Comparison of ENCODE assay signal across 8 mouse cellular contexts in genomic region chr19:57611291-57612178, GRCm38 (mm10). TPM values are rescaled to one million over a fixed set of nuclear protein-coding genes. Genes with fewer than 3 reads are reported as not detected.
A peak's percentile ranks its signal among the peaks of the same experiment; 100 is the strongest.
DNase-seq lines count a peak whose midpoint lies in the region; ATAC-seq and TF ChIP-seq lines count a peak whose summit lies in the region.

No protein-coding gene starts in this region.

- DNase-seq in CH12.LX (ENCODE audit: extremely low read depth) = peak; percentile 27
- DNase-seq in heart, postnatal 0 days (ENCODE audit: low spot score) = peak; percentile 41
- DNase-seq in kidney, postnatal 36 days = peak; percentile 67 to 81
- DNase-seq in lung, adult 2 months = peak; percentile 62
- DNase-seq in thymus, postnatal 0 days (ENCODE audit: low spot score) = peak; percentile 54

- H3K27ac ChIP-seq in CH12.LX (ENCODE audit: insufficient read depth, low read depth) = no peak overlapping the region
- H3K27ac ChIP-seq in bone marrow, adult 2 months (ENCODE audit: control insufficient read depth, insufficient read depth, low read depth, low read length, poor library complexity) = peak overlapping the region; percentile 99
- H3K27ac ChIP-seq in embryonic fibroblast, embryonic 13.5 days (ENCODE audit: insufficient read depth, low read length) = no peak overlapping the region
- H3K27ac ChIP-seq in heart, postnatal 0 days (ENCODE audit: low read depth) = peak overlapping the region; percentile 92
- peak overlapping the region; percentile 99 for H3K27ac ChIP-seq in neural tube, embryonic 15.5 days (replicated peaks)

- WGBS in bone marrow, adult 2 months = 2% methylated on average over 57 of the region's 57 CpGs
- WGBS in heart, postnatal 0 days = 2% methylated on average over 50 of the region's 57 CpGs
- 1% methylated on average over 57 of the region's 57 CpGs for WGBS in lung, adult 2 months
- whole genome bisulfite sequencing in neural tube, embryonic 15.5 days = 2% methylated on average over 57 of the region's 57 CpGs

- H3K27me3 ChIP-seq in CH12.LX (replicated peaks) = peaks cover 8% of the 10 kb centered on the region
- H3K27me3 ChIP-seq in heart, postnatal 0 days (ENCODE audit: control insufficient read depth, insufficient read depth, low read length) = no peaks in the 10 kb centered on the region
- H3K27me3 ChIP-seq in neural tube, embryonic 15.5 days (replicated peaks) = no peaks in the 10 kb centered on the region

- in situ Hi-C loops in CH12.LX (cut with MboI; ENCODE audit: low pct_ligation_motif_present, low pct_unique_long_range_greater_than_20kb, low sequenced_read_pairs) = loop anchor here (25.0 kb wide), 1 partner anchor 199 kb away; no protein-coding TSS in a partner anchor

- no peak for TF ChIP-seq EP300 in CH12.LX (IDR thresholded peaks at IDR 0.05; ENCODE audit: low read length)
- TF ChIP-seq EP300 in heart, postnatal 0 days (IDR thresholded peaks at IDR 0.05; ENCODE audit: low read depth) = no peak

- H3K9me3 ChIP-seq in CH12.LX (replicated peaks; ENCODE audit: low read length) = no peaks in the 10 kb centered on the region
- no peaks in the 10 kb centered on the region for H3K9me3 ChIP-seq in heart, postnatal 0 days (replicated peaks; ENCODE audit: control insufficient read depth, low read length)
- H3K9me3 ChIP-seq in neural tube, embryonic 15.5 days (replicated peaks) = no peaks in the 10 kb centered on the region

- H3K4me3 ChIP-seq in CH12.LX (replicated peaks in 1 of 3; ENCODE audit: low read depth in 2 of 3, low read length in 2 of 3, poor library complexity in 1 of 3) = peak overlapping the region; percentile 16 to 84 (median 72)
- peak overlapping the region; percentile 95 for H3K4me3 ChIP-seq in bone marrow, adult 2 months (replicated peaks; ENCODE audit: control insufficient read depth, low read depth, low read length)
- peak overlapping the region; percentile 80 for H3K4me3 ChIP-seq in embryonic fibroblast, embryonic 13.5 days (ENCODE audit: insufficient read depth, low read length)
- H3K4me3 ChIP-seq in heart, postnatal 0 days (ENCODE audit: low read depth, low read length) = peak overlapping the region; percentile 94
- H3K4me3 ChIP-seq in lung, adult 2 months (replicated peaks; ENCODE audit: extremely low read depth, low read depth, low read length) = peak overlapping the region; percentile 83
- H3K4me3 ChIP-seq in neural tube, embryonic 15.5 days (replicated peaks) = peak overlapping the region; percentile 93

- peak overlapping the region; percentile 59 for H3K9ac ChIP-seq in CH12.LX (ENCODE audit: insufficient read depth, low read depth)
- peak overlapping the region; percentile 87 for H3K9ac ChIP-seq in heart, postnatal 0 days (replicated peaks; ENCODE audit: low read depth, low read length)
- peak overlapping the region; percentile 91 for H3K9ac ChIP-seq in neural tube, embryonic 15.5 days (replicated peaks)

- TF ChIP-seq RAD21 in CH12.LX (IDR thresholded peaks at IDR 0.05; ENCODE audit: low read depth, low read length) = no peak; the same call in 1 of the 2 replicates

- dilution Hi-C loops in CH12.LX (cut with MboI; ENCODE audit: extremely low pct_ligation_motif_present, extremely low pct_unique_long_range_greater_than_20kb, low sequenced_read_pairs) = no loop called here

- TF ChIP-seq POLR2A in CH12.LX (IDR thresholded peaks at IDR 0.05; ENCODE audit: low read depth, low read length) = no peak
- no peak for TF ChIP-seq POLR2A in bone marrow, adult 2 months (IDR thresholded peaks at IDR 0.05; ENCODE audit: borderline replicate concordance, control insufficient read depth, low read depth, low read length)
- no peak for TF ChIP-seq POLR2A in embryonic fibroblast, embryonic 13.5 days (IDR thresholded peaks at IDR 0.05; ENCODE audit: low read depth, low read length)
- no peak for TF ChIP-seq POLR2A in lung, adult 2 months (IDR thresholded peaks at IDR 0.05; ENCODE audit: borderline replicate concordance, extremely low read depth, low read depth, low read length)

- peaks cover 0 to 13% of the 10 kb centered on the region in 2 experiments; a peak in 2 of 4 replicates for H3K4me1 ChIP-seq in CH12.LX (ENCODE audit: control insufficient read depth in 1 of 2, insufficient read depth in 2 of 2)
- no peaks in the 10 kb centered on the region for H3K4me1 ChIP-seq in bone marrow, adult 2 months (ENCODE audit: control insufficient read depth, insufficient read depth, low read length)
- peaks cover 11% of the 10 kb centered on the region for H3K4me1 ChIP-seq in embryonic fibroblast, embryonic 13.5 days (ENCODE audit: control insufficient read depth, insufficient read depth, low read length)
- no peaks in the 10 kb centered on the region; the same call in 1 of the 2 replicates for H3K4me1 ChIP-seq in heart, postnatal 0 days (ENCODE audit: control insufficient read depth, insufficient read depth)
- peaks cover 2% of the 10 kb centered on the region; the same call in 1 of the 2 replicates for H3K4me1 ChIP-seq in lung, adult 2 months (ENCODE audit: control insufficient read depth, insufficient read depth, low read length)
- peaks cover 28% of the 10 kb centered on the region for H3K4me1 ChIP-seq in neural tube, embryonic 15.5 days

- no peaks in the 10 kb centered on the region for H3K79me2 ChIP-seq in CH12.LX (replicated peaks; ENCODE audit: control insufficient read depth, extremely low read depth, insufficient read depth, poor library complexity, severe bottlenecking)

- H3K4me2 ChIP-seq in CH12.LX (ENCODE audit: insufficient read depth, low read depth, poor library complexity, severe bottlenecking) = peak overlapping the region; percentile 78
- H3K4me2 ChIP-seq in heart, postnatal 0 days (ENCODE audit: low read depth, low read length) = peak overlapping the region; percentile 99
- H3K4me2 ChIP-seq in neural tube, embryonic 15.5 days = peak overlapping the region; percentile 99

- H3K36me3 ChIP-seq in CH12.LX (replicated peaks in 1 of 2; ENCODE audit: control insufficient read depth in 1 of 2, insufficient read depth in 1 of 2, low read length in 1 of 2) = no peaks in the 10 kb centered on the region
- no peaks in the 10 kb centered on the region for H3K36me3 ChIP-seq in heart, postnatal 0 days (replicated peaks; ENCODE audit: control insufficient read depth, insufficient read depth, low read length)
- no peaks in the 10 kb centered on the region for H3K36me3 ChIP-seq in neural tube, embryonic 15.5 days

- peak in 1 of 2 experiments; percentile 43; a peak in 2 of 4 replicates for TF ChIP-seq CTCF in CH12.LX (conservative IDR thresholded peaks at IDR 0.05 in 1 of 2, IDR thresholded peaks at IDR 0.05 in 1 of 2; ENCODE audit: low read depth in 2 of 2, low read length in 2 of 2)
- TF ChIP-seq CTCF in bone marrow, adult 2 months (IDR thresholded peaks at IDR 0.05; ENCODE audit: control insufficient read depth, insufficient read depth, low read length) = no peak
- peak; percentile 34; the same call in 1 of the 2 replicates for TF ChIP-seq CTCF in embryonic fibroblast, embryonic 13.5 days (IDR thresholded peaks at IDR 0.05; ENCODE audit: borderline replicate concordance, insufficient read depth, low read length)
- TF ChIP-seq CTCF in heart, postnatal 0 days (IDR thresholded peaks at IDR 0.05; ENCODE audit: low read depth) = peak; percentile 17; the same call in 1 of the 2 replicates
- no peak for TF ChIP-seq CTCF in lung, adult 2 months (IDR thresholded peaks at IDR 0.05; ENCODE audit: insufficient read depth, low read length)

- ATAC-seq in heart, postnatal 0 days (ENCODE audit: insufficient read depth, low read depth) = peak; percentile 75
- ATAC-seq in neural tube, embryonic 15.5 days (ENCODE audit: low FRiP score) = peak; percentile 85

TF ChIP-seq in CH12.LX, 34 proteins besides CTCF, POLR2A, EP300 and RAD21:
- TF ChIP-seq UBTF (IDR thresholded peaks at IDR 0.05; ENCODE audit: low read depth, low read length) (peak; percentile 54; the same call in 1 of the 2 replicates), GABPA (IDR thresholded peaks at IDR 0.05; ENCODE audit: insufficient replicate concordance, low read depth, low read length) (no peak), BHLHE40 (IDR thresholded peaks at IDR 0.05; ENCODE audit: low read depth, low read length) (no peak), SMC3 (IDR thresholded peaks at IDR 0.05; ENCODE audit: low read depth, low read length) (peak; percentile 31)

RNA-seq across cellular contexts. Expression of gene Atrnl1, which starts 0.7 kb away (rescaled TPM):
- total RNA-seq in CH12.LX (2012; rRNA removed) (1.5 and 1.9 TPM in 2 replicates), CH12.LX (2014; rRNA removed) (1.9 and 2.1 TPM in 2 replicates)
- 1.7 and 1.9 TPM in 2 replicates for polyA plus RNA-seq in CH12.LX (2012; ENCODE audit: insufficient read length, low read depth)
- polyA plus RNA-seq in bone marrow, adult 2 months (2011; ENCODE audit: insufficient read depth, insufficient read length, low replicate concordance, missing spikeins) = 1.4 and 4.2 TPM in 2 replicates
- 23.5 and 29.4 TPM in 2 replicates for polyA plus RNA-seq in embryonic fibroblast, embryonic 13.5 days (2011; ENCODE audit: insufficient read length, low read depth, missing spikeins)
- 16.9 and 21.2 TPM in 2 replicates for total RNA-seq in heart, postnatal 0 days (2014; rRNA removed; ENCODE audit: low replicate concordance)
- 1.4 and 1.7 TPM in 2 replicates for polyA plus RNA-seq in heart, postnatal 0 days (2015; fragmentation: Nextera tagmentation; extraction: Ambion mirVana)
- polyA plus RNA-seq in lung, adult 2 months (2012; rRNA removed) = 14.4 and 18.6 TPM in 2 replicates
- polyA plus RNA-seq in neural tube, embryonic 15.5 days (2015; fragmentation: Nextera tagmentation; extraction: Ambion mirVana) = 7.0 and 7.3 TPM in 2 replicates
- polyA plus RNA-seq in thymus, postnatal 0 days (2015; fragmentation: Nextera tagmentation; extraction: Ambion mirVana) = 2.4 and 3.0 TPM in 2 replicates

Comparison
In these comparisons a context has a peak if more than half of its experiments do, and no peak if none do; other contexts are left out.
1. H3K27ac ChIP-seq: peak in bone marrow, adult 2 months (single experiment), heart, postnatal 0 days (single experiment) and neural tube, embryonic 15.5 days (single experiment); none in CH12.LX (single experiment) and embryonic fibroblast, embryonic 13.5 days (single experiment).
2. CTCF ChIP-seq: peak in embryonic fibroblast, embryonic 13.5 days (single experiment) and heart, postnatal 0 days (single experiment); none in bone marrow, adult 2 months (single experiment) and lung, adult 2 months (single experiment).
3. Peak in every context shown above with its lines, with median percentiles within 50 percentile points of each other: DNase-seq, H3K4me2 ChIP-seq, H3K4me3 ChIP-seq and H3K9ac ChIP-seq.